Mouse (Mus musculus): Measurements from ENCODE around the gene Has1. TPM values are rescaled to one million over a fixed set of nuclear protein-coding genes. Genes with fewer than 3 reads are reported as not detected.
"Not testable (repeated sequence)": the region's sequence is repeated elsewhere in the genome, so short reads cannot be mapped to it uniquely, and the experiment has no call there.

Gene Has1
- total RNA-seq, 4 experiments from 2014 or later = 0.74 to 1.6 (median 1.00) TPM

DNA sequence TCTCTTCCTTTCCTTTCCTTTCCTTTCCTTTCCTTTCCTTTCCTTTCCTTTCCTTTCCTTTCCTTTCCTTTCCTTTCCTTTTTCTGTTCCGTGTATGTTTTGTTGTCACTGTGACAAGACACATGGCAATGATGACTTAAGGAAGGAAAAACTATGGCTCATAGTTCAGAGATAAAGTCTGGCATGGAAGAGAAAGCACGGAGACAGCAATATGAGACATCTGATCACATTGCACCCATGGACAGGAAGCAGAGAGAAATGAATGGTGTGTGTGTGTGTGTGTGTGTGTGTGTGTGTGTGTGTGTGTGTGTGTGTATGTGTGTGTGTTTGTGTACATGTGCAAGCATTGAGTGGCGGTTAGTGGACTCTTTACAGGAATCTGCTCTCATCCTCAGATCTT lies 10.4 kb downstream of the Has1 start:
- DNase-seq (ENCODE audit: low spot score in 2 of 2) = not testable (repeated sequence)

- no peak for DNase-seq (ENCODE audit: low spot score in 2 of 2)
Observed at GRCm38 (mm10) chr17:17843534-17844261, 11.3 kb downstream of the Has1 start.

DNA sequence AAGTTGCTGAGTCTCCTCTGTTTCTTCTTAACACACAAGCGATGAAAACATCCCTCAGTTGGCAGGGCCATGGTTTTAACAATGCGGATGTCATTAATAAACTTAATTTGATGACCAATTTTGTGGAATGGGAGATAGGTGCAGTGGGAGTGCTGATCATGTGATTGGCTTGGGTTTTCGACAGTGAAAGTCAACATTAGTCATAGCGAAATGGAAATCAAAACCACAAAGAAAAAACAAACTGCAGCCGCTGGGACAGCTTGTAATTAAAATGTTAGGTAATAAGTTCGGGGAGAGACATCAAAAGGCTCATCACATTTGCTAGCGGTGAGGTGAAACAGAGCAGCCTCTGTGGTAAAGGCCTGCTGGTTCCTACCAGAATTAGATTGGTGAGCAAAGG lies 14.2 kb downstream of the Has1 start:
- no peak for DNase-seq (ENCODE audit: low spot score in 2 of 2)

DNA sequence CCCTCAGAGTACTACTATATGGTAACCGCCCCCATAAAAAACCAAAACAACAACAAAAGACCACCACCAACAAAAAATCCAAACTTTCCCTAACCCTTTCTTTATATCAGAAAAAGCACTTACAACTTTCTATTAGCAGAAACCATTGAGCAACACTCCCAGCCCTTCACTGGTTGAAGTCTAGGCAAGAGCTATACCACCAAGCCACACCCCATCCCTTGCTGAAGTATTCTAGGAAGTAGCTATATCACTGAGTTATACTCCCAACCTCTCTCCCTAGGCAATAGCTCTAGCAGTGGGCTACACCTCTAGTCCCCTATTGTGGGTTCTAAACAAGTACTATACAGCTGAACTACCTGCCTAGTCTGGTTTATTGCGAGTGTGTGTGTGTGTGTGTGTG lies 15.7 kb downstream of the Has1 start:
- DNase-seq (ENCODE audit: low spot score in 2 of 2) = no peak

GRCm38 (mm10) chr17:17837919-17838701 lies 16.9 kb downstream of the Has1 start:
- DNase-seq (ENCODE audit: low spot score in 2 of 2) = peak; percentile 97

DNA sequence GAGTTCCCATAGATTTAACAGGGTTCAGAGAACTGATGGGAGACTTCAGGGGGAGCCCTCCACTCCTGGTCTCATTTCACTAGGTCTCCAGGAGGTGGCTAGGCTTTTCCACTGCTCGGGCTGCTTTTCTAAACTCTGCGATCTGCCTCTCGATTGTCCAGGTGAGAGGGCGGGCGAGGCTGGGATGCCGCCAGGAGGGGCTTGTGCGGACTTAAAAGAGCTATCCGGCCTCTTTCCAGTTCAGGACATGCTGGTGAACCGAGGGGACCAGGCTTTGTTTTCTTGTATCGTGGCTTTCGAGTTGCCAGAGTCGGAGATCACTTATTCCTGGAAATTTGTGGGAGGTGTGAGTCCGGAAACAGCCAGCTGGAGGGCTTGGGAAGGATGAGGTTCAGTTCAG lies 17.6 kb downstream of the Has1 start:
- peak in 1 of 2 experiments; percentile 15 for DNase-seq (ENCODE audit: low spot score in 2 of 2)

DNA sequence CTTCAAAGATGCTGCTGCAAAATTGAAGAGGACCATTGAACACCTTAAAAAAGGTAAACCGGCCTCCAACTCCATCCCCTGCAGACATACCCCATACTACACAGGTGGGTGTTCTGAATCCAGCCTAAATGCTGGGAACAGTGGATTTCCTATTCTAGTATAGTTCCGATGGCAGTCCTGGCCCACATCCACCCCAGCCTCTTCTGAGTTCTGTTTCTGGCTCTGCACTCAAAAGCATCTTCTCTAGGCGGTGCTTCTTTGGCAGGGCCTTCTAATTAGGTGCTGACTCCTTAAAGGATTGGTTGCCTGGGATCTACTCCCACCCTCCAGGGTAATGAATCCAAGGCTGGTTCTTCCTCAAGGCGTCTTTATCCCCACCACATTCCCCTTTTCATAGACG lies 18.9 kb downstream of the Has1 start:
- no peak for DNase-seq (ENCODE audit: low spot score in 2 of 2)

GRCm38 (mm10) chr17:17834896-17835295 lies 20.1 kb downstream of the Has1 start:
- DNase-seq (ENCODE audit: low spot score in 2 of 2) = no peak

DNA sequence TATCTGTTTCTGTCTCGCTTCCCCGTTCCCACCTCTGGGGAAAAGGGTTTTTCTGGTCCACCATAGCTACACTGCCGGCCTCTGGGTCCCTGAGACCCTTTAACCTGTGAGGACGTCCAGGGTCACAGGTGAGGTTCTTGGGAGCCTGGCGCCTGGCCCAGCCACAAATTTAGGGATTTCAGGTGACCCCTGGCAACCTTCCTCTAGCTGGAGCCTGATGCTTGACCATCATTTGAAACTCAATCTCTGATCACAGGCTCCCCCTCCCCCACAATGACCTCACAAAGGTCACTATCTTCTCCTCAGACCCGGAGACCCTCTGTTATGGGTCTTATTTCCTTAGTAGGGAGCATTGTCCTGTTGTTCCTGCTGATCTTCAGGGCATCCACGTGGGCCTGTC lies 24.3 kb downstream of the Has1 start:
- no peak for DNase-seq (ENCODE audit: low spot score in 2 of 2)

DNA sequence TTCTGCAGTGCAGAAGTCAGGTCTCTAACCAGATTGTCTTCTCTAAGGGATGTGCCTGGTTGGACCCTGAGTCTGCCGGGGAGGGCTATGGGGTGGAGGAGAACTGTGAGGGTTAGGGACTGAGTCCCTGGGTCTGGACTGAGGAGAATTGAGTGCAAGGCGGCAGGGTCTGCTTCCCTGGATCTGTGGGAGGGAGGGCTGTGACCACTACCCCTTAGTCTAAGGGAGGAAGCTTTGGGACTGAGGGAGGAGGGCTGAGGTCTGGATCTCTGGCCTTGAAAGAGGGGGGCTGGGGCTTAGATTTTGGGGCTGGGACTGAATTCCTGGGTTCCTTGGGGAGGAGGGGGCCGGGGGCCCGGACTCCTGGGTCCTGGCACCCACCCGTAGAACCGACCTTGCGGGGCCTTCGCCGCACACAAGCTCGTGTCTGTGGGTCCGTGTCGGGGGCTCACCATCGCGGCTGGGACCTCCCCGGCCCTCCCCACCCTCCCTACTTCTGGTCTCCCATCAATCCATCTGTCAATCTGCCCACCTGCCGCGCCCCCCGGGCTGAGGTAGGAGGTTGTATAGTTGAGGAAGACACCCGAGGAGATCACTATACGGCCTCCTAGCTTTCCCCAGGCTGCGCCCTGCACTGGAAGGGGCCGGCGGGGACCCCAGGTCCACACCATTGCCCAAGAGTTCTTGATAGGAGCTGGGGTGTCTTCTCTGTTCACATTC lies 25.0 kb downstream of the Has1 start:
- no peak for DNase-seq (ENCODE audit: low spot score in 2 of 2)

DNA sequence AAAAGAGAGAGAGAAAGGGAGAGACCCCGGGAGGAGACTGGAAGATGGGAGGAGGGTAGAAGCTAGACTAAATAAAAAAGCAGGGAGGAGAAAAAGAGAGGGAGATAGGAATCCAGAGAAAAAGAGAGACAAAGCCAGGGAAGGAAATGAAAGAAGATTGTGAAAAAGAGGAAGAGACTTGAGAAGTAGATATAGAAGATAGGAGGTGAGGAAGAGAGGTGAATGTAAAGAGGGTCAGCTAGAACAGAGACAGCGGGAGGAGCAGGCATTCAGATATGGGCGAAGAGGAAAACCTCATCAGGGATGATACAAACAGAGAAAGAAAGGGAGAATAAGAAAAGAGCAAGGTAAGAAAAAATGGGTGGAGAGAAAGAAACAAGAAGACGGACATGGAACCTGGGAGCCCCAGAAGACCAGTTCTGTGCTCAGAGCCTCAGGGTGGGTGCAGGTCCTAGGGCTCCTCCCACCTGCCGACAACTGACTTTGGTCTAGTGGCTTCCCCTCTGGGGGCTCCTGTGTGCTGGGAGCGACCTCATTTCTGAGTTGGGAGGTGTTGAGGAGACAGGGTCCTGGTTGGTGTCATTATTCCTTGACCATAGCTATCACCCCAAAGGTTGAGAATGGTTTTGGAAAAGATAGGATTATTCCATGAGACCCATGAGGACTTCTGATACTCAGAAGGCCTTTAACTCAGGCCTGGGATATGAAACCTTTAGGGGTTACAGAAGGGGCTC lies 25.8 kb downstream of the Has1 start:
- peak in 1 of 2 experiments; percentile 24 for DNase-seq (ENCODE audit: low spot score in 2 of 2)

DNA sequence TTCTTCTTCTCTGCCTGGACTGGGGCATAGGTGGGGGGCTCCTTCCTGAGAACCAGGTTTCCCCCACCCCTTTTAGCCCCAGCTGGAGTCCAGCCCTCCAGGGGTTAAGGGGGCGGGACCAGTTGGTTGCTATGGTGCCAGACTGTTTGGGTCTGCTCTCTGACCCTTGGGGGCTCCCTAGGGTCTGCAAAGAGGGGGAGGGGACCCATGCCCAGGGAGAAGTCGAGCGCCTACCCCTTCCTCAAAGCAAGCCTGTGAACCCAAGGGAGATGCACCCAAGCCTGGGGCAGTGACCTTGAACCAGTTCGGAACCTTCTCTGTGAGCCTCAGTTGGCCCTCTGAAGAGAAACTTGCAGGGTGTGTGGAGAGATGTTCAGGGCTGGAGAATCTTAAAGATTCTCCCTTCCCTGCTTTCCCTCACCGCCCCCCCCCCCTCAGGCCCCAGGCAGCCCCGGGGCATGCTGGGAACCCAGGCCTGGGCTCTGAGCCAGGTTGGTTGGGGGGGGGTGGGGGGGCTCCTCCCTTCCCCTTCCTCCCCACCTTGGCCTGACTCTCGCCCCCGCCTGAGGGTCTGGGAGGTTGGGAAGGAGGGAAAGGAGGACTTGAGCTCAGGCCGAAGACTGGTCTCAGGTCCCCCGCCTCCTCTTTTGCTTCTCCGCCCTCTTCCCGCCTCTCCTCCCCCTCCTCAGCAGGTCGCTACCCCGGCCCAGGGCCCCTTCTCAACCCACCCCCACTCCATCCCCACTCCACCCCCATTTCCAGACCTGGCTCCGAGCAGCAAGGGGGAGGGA lies 26.6 kb downstream of the Has1 start:
- peak; percentile 28 to 57 for DNase-seq (ENCODE audit: low spot score in 2 of 2)

DNA sequence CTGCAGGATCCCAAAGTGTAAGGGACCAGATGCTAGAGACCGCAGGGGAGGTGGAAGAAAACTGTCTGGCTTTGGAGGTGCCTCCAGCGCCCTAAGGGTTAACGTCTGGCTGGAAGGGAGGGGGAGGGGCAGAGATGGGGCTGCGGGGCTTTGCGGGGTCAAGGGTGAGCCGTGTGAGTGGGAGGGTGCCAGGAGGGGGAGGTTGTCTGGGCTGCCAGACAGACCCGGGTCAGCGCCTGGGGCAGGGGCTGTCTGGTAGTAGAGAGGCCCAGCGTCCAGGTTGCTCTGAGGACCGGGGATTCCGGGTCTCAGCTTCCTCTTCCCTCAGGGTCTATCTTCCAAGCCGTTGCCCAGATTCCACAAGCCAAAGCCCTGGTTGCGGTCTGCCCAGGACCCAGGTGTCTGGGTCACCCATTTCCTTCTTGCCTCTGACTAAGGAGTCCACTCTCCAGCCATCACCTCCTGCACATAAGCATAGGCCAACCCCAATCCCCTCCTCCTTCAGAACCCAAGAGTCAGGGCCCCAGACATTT lies 27.3 kb downstream of the Has1 start:
- peak; percentile 34 to 50 for DNase-seq (ENCODE audit: low spot score in 2 of 2)

DNA sequence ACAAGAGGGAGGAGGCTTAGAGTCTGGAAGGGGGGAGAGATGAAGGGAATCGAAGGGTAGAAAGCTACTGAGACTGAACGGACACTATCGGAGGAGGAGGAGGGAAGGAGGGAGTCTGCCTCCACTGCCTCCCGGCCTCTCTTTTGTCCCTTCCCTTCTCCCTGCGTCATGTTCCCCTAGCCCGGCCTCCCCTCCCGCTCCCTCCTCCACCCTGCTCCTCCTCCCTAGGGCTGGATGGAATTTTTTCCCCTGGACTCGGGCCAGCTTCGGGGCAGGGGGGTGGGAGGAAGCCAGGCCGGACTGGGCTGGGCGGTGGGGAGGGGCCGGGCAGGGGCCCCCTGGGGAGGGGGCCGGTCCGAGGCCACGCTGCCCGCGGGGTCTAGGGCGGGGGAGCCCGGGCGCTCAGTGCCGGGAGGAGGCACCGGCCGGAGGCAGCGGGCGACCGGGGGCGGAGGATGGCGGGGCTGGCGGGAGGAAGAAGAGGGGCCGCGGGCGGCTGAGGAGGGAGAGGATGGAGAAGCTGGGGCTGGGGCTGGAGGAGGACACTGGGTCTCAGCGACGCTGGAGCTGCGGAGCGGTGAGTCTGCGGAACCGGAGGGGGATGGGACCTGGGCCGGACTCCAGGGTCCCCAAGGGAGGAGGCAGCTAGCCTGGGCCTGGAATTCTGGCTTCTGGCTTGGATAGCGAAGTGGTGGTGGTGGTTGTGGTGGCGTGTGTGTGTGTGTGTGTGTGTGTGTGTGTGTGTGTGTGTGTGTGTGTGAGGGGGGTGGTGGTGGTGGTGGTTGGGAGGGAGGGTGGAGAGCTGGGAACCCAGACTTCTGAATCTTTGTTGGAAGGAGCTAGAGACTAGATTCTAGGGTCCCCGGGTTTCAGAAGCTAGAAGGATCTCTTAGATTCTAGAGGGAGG lies 28.0 kb downstream of the Has1 start, which contains the start of gene Spaca6:
Gene Spaca6 (plus strand): TSS at position 408 of the 907 bp plus-strand sequence.
- peak; percentile 85 to 87 for DNase-seq (ENCODE audit: low spot score in 2 of 2)

DNA sequence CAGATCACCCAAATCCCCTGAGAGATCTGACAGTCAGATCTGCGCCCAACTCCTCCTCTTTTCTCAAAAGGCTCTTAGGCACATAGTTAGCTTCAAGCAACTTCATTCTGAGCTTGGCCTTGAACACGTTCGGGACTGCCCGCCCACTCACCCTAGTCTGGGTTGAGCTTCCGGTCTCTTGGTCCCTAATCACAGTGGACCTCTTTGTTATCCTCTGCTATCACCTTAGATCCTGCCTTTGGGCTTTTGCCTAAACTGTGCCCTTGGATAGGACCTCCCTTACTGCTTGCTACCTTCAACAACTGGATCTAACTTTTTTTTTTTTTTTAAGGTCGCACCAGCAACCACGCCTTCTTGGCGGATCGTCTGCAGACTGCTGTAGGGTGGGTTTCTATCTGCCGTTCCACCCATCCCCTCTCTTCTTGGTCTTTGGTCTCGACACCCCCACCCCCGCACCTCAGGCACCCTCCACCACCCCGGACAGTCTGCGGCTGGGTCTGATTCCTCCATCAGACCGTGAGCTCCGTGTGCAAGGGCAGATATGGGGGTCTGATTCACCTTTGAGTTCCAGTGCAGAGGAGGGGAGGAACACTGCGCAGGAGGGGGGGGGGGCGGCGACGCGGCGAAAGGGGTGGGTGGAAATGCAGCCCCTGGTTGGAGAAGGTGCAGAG lies 28.9 kb downstream of the Has1 start:
- peak; percentile 27 to 48 for DNase-seq (ENCODE audit: low spot score in 2 of 2)

- no peak for DNase-seq (ENCODE audit: low spot score in 2 of 2)
Observed at GRCm38 (mm10) chr17:17823612-17824336, 31.2 kb downstream of the Has1 start.

DNA sequence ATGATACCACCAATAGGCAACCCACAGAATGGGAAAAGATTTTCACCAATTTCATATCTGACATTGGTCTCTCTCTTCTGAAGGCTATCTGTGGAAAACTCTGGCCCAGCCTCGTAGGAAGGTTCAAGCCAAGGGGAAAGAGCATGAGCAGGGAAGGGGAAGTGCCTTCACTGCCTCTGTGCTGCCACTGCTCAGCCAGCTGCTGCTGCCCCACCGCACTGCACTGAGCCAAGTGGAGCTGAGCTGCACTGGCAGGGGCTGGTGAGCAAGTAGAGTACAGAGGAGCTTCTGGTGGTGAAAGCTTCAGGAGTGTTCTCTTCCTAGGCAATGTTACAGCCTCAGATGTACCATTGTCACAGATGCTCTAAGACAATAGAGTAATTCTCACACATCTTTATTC lies 59.5 kb downstream of the Has1 start:
- DNase-seq (ENCODE audit: low spot score in 2 of 2) = no peak

Measured in left cerebral cortex, adult 8-10 months (tissue).